Mouse (Mus musculus) adrenal gland, postnatal 10 days (tissue): ENCODE data around the gene Ccdc38. TPM values are rescaled to one million over a fixed set of nuclear protein-coding genes. Genes with fewer than 3 reads are reported as not detected.

Source experiments
- DNase-seq: peaks from one replicate; pipeline ENCODE4 v3.0.0; 2021; ENCODE audit warnings: mixed read lengths
- total RNA-seq, 2 experiments: library from RNA; stranded (reverse); gene quantifications; 2 replicates each; pipeline ENCODE4 v1.2.3; 2021

Ccdc38 gene
- total RNA-seq, 2 experiments from 2014 or later: 0.33 TPM; not detected in 1

DNA sequence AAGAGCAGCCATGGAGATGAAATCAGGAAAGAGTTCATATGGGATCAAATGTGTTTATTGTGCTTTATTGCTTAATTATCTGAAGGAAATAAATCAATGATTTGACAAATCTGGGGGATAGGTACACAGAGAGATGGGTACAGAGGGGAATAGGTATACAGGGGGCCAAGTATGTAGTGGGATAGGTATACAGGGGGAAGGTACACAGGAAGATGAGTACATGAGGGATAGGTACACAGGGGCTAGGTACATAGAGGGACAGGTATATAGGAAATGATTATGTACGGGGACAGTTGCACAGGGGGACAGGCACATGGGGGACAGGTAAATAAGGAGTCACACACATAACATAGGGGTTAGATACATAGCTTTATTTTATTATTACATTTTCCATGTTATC is 70.5 kb downstream of the Ccdc38 start:
- DNase-seq: no peak

DNA sequence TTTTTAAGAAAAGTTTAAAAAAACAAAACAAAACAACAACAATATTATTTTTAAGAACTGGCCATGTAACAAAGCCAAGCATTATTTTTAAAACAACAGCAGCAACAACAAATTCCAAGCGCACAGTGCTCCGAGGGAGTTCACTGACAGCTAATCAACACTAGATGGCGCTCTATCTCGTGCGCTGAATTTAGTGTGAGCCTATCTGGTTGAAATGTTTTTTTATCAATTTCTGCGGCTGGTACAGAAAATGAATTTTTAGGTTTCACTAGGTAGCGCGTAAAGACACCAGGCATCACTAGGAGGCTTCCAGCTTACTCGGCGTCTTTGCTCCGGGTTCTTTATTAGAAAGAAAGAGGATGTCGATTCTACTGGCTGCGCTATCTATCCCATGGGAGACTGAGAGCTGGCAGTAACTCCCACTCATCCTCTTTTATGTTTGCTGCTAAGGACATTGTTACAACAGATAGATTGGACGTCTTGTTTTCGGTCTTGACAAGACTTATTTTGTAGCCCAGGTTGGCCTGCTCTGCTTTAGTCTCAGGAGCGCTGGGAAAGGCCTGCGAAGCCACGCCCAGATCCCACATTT is 71.1 kb downstream of the Ccdc38 start:
- DNase-seq: peak; percentile 27

DNA sequence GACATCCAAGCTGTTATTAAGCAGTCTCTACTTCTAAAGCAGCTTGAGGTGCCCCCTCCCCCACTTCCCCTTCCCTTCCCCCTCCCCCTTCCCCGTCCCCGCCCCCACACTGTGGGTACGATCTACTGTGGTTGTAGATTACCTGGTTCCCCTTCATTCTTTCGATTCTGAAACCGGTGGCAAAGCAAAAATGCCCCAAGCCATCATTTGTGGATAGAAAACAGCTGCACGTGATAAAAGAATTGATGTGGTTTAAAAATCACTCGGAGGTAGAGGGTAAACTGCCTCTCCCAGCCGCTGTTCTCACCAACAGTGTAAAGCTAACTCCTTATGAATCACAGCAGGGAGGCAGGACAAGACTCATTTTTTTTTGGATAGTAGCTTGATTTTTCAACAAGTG is 74.4 kb downstream of the Ccdc38 start:
- no peak for DNase-seq

DNA sequence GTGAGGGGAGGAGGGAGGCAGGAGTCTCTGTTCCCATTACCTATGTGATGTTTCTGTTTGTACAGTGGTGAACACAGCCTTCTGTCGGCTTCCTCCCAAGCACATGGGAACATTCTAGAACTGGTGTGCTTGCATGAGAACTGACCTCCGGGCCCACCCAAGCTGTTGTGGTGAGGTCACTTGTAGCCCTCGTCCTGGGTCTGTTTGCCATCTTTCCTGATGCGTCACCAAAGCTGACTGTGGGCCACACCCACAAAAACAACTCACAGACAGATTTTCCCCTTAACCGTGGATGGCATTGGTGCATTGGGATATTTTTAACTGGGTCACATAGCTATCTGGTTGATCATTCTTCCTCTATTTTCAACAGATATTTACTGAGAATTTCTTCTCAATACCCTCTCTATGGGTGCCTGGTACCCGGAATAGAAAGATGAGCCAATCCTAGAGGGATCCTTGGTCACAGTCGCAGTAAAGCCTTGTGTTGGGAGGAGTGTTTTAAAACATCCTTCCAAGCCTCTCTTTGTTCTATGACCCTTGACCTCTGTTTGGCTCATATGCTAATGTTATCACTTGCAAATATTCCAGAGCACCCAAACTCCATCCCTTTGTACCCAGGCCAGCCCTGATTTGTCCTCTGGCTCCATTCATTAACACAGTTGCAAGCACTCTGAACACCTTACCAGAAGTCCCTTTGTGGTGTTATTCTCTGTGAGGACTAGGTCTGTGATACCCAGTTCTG is 80.2 kb downstream of the Ccdc38 start:
- no peak for DNase-seq

DNA sequence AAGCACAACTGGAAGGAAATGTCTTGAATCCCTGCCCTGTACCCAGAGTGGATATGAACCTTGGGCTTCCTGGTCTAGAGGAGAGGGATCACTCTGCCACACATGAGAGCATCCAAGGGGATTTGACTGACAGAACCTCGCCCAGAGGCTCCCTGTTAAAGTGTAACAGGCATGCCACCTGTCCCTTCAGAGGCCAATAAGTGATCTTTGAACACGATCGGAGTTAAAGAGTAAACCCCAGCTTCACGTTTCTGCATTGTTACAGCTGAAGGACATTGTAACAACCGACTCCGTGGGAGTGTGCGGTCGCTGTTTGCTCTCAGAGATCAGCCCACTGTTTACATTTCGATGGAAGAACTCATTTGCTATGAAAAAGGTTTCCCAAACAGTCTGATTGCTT is 83.3 kb downstream of the Ccdc38 start:
- no peak for DNase-seq

DNA sequence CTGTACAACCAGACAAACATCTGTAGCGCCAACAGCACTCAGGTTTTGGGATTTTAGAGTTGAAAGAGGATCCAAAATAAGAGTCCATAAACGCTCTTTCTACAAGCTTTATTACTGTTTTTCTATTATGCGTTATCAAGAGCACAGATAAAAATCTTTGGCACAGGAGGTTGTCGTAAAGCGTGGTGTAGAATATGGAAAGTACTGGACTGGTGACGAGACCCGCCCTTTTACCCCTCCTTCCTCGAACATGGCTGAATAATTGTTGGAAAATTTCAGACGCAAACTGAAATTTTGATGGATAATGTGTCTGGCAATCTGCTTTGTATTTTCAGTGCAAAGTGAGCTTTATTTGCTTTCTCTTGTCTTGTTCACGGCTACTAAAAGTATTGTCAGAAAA is 83.7 kb downstream of the Ccdc38 start:
- no peak for DNase-seq

DNA sequence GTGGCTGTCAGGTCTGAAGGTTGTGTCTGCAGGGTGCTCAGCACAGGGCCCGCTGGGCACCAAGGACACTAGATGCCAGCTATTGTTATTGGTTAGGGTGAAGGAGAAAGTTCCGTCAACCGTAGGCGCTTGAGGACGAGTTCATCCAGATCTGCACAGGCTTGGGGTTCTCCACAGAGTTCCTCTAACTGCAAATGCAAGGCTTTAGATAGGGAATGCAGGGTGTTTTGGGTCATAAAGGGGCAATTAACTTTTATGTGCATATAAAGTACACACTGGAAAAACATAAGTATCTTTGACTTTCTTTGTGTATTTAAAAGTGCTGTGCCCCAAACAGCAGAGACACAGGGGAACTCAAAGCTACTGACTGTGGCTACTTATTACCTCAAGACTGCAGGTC is 89.9 kb downstream of the Ccdc38 start:
- no peak for DNase-seq

DNA sequence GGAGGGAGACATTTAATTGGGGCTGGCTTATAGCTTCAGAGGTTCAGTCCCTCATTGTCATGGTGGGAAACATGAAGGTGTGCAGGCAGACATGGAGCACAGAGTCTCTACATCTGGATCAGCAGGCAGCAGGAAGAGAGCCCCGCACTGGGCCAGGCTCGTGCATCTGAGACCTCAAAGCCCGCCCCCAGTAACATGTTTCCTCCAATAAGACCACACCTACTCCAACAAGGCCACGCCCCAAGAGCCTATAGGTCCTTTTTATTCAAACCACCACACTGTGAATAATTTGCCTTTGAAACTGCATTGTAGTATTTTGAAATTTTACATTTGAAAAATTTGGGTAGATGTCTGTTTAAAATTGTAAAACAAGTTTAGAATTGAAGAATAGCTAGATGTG is 91.7 kb downstream of the Ccdc38 start:
- DNase-seq: no peak

DNA sequence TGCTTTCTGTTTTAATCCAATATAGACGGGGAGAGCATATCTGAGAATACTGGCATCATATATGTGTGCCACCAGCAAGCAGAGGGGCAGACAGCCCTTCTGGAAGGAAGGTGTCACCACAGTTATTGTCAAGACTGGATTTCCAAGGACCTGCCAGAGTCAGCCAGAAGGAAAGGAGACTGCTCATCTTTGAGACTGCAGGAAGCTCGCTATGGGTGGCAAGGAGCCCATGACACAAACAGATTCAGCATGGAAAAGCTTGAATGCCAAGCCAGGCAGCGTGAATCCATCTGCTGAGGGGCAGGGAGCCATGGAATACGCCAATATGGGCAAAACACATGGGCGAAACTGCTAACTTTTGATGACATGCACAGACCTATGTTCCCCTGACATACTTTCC is 93.1 kb downstream of the Ccdc38 start:
- DNase-seq: no peak

Other genes starting within 250 kb of the Ccdc38 start
- 10 to 100 TPM; 58.4 to 70.4 TPM for gene Elk3, start 229.5 kb upstream of the Ccdc38 start, total RNA-seq
- gene Lta4h, start 87.2 kb upstream of the Ccdc38 start, total RNA-seq: 10 to 100 TPM; 59.3 to 72.5 TPM
- gene Hal, start 51.9 kb upstream of the Ccdc38 start, total RNA-seq: 10 to 100 TPM in 1 of 2 experiments, 1 to 10 TPM in 1; 3.7 to 12.2 TPM
- gene Amdhd1, start 599 bp upstream of the Ccdc38 start, total RNA-seq: 10 to 100 TPM in 1 of 2 experiments, 1 to 10 TPM in 1; 4.7 to 11.4 TPM
- gene Snrpf, start 49.1 kb downstream of the Ccdc38 start, total RNA-seq: 10 to 100 TPM; 19.0 to 21.0 TPM
- 1 to 10 TPM; 7.1 to 9.5 TPM for gene Ntn4, start 100.0 kb downstream of the Ccdc38 start, total RNA-seq